Mouse (Mus musculus) myocyte (in vitro differentiated cells): ENCODE measurements at regions not wholly inside any gene's neighbourhood (a gene's known extent, or its start where the extent isn't known, plus 50 kb on each side); places are given as distances from the start of the nearest gene placed in this dataset.

Experiments used
- H3K27me3 ChIP-seq: one replicate; pipeline ENCODE4 v1.6.1; 2011; ENCODE audit not compliant: control insufficient read depth, insufficient read depth, insufficient read length
- H3K36me3 ChIP-seq: one replicate; pipeline ENCODE4 v1.6.1; 2011; ENCODE audit not compliant: control insufficient read depth, insufficient read depth
- H3K4me2 ChIP-seq: one replicate; pipeline ENCODE4 v1.6.1; 2011; ENCODE audit warnings: low read depth, control low read depth
- H3K4me3 ChIP-seq: one replicate; pipeline ENCODE4 v1.5.1; 2011; ENCODE audit warnings: mild to moderate bottlenecking, control low read depth, moderate library complexity
- H3K79me2 ChIP-seq: one replicate; pipeline ENCODE4 v1.6.1; 2011; ENCODE audit not compliant: control insufficient read depth, insufficient read depth
- H3ac ChIP-seq: one replicate; pipeline ENCODE4 v1.6.1; 2011; ENCODE audit not compliant: control insufficient read depth, insufficient read length
- CEBPB ChIP-seq: IDR thresholded peaks from 2 replicates; pipeline ENCODE4 v1.6.1; 2011; ENCODE audit warnings: mild to moderate bottlenecking, moderate library complexity; ENCODE audit not compliant: poor library complexity, insufficient read depth, severe bottlenecking
- E2F4 ChIP-seq: IDR thresholded peaks from one replicate; pipeline ENCODE4 v1.6.1; 2011; ENCODE audit warnings: mild to moderate bottlenecking, control low read depth, moderate library complexity; ENCODE audit not compliant: insufficient read depth
- MAX ChIP-seq: IDR thresholded peaks from one replicate; pipeline ENCODE4 v1.6.1; 2011; ENCODE audit warnings: low read depth, mild to moderate bottlenecking, control low read depth
- MYOD1 ChIP-seq, 3 experiments: IDR thresholded peaks; one replicate each; pipeline ENCODE4 v1.6.1; 2011; ENCODE audit warnings: control low read depth in 2 of 3, low read depth in 2 of 3, mild to moderate bottlenecking in 2 of 3, moderate library complexity in 1 of 3; ENCODE audit not compliant: insufficient read length in 2 of 3, control insufficient read depth in 1 of 3
- MYOG ChIP-seq, 3 experiments: IDR thresholded peaks; one replicate each; pipeline ENCODE4 v1.6.1; 2011; ENCODE audit warnings: control low read depth in 2 of 3, low read depth in 2 of 3, mild to moderate bottlenecking in 2 of 3; ENCODE audit not compliant: insufficient read length in 2 of 3, control insufficient read depth in 1 of 3, insufficient read depth in 1 of 3
- POLR2A ChIP-seq: IDR thresholded peaks from one replicate; pipeline ENCODE4 v1.6.1; 2011; ENCODE audit warnings: low read depth, mild to moderate bottlenecking, control low read depth, moderate library complexity; ENCODE audit not compliant: insufficient read length
- POLR2AphosphoS2 ChIP-seq: IDR thresholded peaks from one replicate; pipeline ENCODE4 v1.6.1; 2011; ENCODE audit warnings: low read depth, control low read depth; ENCODE audit not compliant: insufficient read length
- REST ChIP-seq: IDR thresholded peaks from one replicate; pipeline ENCODE4 v1.6.1; 2011; ENCODE audit warnings: mild to moderate bottlenecking, control low read depth, moderate library complexity; ENCODE audit not compliant: insufficient read depth, insufficient read length
- SRF ChIP-seq: IDR thresholded peaks from one replicate; pipeline ENCODE4 v1.6.1; 2011; ENCODE audit warnings: low read depth; ENCODE audit not compliant: control insufficient read depth, insufficient read length
- TCF12 ChIP-seq: IDR thresholded peaks from one replicate; pipeline ENCODE4 v1.6.1; 2011; ENCODE audit warnings: mild to moderate bottlenecking, control low read depth; ENCODE audit not compliant: poor library complexity, insufficient read depth, severe bottlenecking
- TCF3 ChIP-seq: IDR thresholded peaks from one replicate; pipeline ENCODE4 v1.6.1; 2011; ENCODE audit warnings: low read depth, control low read depth; ENCODE audit not compliant: insufficient read length
- USF1 ChIP-seq: IDR thresholded peaks from one replicate; pipeline ENCODE4 v1.6.1; 2011; ENCODE audit warnings: low read depth, mild to moderate bottlenecking, control low read depth, moderate library complexity

DNA sequence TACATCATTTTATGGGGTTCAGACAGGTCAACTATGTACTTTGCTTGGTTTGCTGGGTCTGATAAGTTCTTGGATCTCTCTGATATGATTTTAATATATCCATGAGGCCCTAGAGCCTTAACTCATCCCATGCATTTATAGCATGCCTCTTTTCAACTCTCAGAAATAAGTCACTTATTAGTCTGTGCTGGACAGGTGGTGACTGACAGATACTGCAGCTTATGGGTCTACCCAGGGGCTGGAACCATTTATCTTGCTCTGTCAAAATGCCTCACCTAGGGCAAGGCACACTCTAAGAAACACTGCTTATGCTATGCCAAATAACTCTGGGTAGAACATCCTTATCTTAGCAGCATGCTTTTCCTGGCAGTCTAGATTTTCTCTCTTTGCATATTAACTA is 225.6 kb downstream of the Mbnl1 start:
- no peaks in the 10 kb centered on the region for H3K27me3 ChIP-seq
- H3ac ChIP-seq: no peak overlapping the region
- TF ChIP-seq E2F4: no peak

DNA sequence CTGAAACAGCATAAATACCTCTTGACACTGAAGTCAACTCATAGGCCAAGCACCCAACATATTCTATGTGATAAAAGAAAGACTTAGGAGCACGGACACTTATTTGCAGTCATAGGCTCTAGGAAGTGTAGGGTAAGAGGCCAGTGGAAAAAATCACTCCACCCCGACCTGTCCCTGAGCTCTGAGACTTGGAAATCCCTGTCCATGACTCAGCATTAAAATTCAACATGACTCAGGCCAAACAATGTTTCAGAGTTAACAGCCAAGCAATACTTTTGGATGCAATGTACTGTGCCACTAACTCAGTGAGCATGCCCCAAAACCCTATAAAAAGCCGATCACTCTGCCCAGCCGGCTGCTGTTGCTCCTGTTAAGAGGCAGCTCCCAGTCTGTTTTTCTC is 234.5 kb downstream of the Mbnl1 start:
- Histone ChIP-seq H3K4me2 (no peak overlapping the region), H3K36me3 (no peaks in the 10 kb centered on the region), H3K27me3 (no peaks in the 10 kb centered on the region), H3K79me2 (no peaks in the 10 kb centered on the region), H3K4me3 (no peak overlapping the region), H3ac (no peak overlapping the region)
- TF ChIP-seq E2F4 (no peak), REST (no peak), SRF (no peak), CEBPB (no peak), USF1 (no peak), POLR2AphosphoS2 (no peak), TCF3 (no peak)

More for the DNA sequence above, 225.6 kb downstream of the Mbnl1 start:
- Histone ChIP-seq H3K36me3 (no peaks in the 10 kb centered on the region), H3K4me2 (no peak overlapping the region), H3K4me3 (no peak overlapping the region), H3K79me2 (no peaks in the 10 kb centered on the region)

DNA sequence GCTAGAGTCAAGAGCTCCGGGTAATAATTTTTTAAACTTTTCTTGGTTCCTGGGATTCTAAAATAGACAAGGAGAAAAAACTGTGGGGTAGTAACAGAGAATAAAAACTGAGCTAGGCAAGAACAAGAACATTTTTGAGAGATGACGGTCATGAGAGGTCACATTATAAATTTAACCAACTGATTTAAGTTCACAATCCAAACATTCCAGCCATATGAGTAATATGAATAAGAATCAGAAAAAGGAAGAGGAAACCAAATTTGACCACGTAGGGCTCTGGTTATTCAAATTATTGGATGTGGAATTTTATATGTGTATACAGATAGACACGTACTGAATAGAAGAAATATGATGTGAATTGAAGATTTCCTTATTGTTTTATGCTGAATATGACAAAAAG is 240.3 kb downstream of the Mbnl1 start:
- no peak overlapping the region for H3ac ChIP-seq
- no peak overlapping the region for H3K4me3 ChIP-seq
- no peak overlapping the region for H3K4me2 ChIP-seq
- H3K27me3 ChIP-seq: no peaks in the 10 kb centered on the region
- no peak for TF ChIP-seq TCF12
- no peak for TF ChIP-seq MYOD1 (IDR thresholded peaks at IDR 0.05; ENCODE audit: control insufficient read depth in 1 of 3, insufficient read length in 2 of 3, low read depth in 2 of 3)
- TF ChIP-seq MAX: no peak
- TF ChIP-seq REST: no peak
- no peak for TF ChIP-seq TCF3
- no peak for TF ChIP-seq USF1
- no peak for TF ChIP-seq POLR2AphosphoS2
- TF ChIP-seq E2F4: no peak
- no peak for TF ChIP-seq CEBPB
- TF ChIP-seq SRF: no peak
- TF ChIP-seq MYOG (IDR thresholded peaks at IDR 0.05; ENCODE audit: control insufficient read depth in 1 of 3, insufficient read depth in 1 of 3, insufficient read length in 2 of 3, low read depth in 2 of 3): no peak
- no peak for TF ChIP-seq POLR2A
- no peaks in the 10 kb centered on the region for H3K79me2 ChIP-seq
- no peaks in the 10 kb centered on the region for H3K36me3 ChIP-seq

GRCm38 (mm10) chr3:60720322-60720721 is 247.7 kb downstream of the Mbnl1 start:
- H3ac ChIP-seq: no peak overlapping the region
- no peaks in the 10 kb centered on the region for H3K36me3 ChIP-seq
- TF ChIP-seq MYOD1 (IDR thresholded peaks at IDR 0.05; ENCODE audit: control insufficient read depth in 1 of 3, insufficient read length in 2 of 3, low read depth in 2 of 3) (no peak), USF1 (no peak), POLR2A (no peak), CEBPB (no peak), POLR2AphosphoS2 (no peak), MYOG (IDR thresholded peaks at IDR 0.05; ENCODE audit: control insufficient read depth in 1 of 3, insufficient read depth in 1 of 3, insufficient read length in 2 of 3, low read depth in 2 of 3) (no peak), SRF (no peak), TCF12 (no peak)

DNA sequence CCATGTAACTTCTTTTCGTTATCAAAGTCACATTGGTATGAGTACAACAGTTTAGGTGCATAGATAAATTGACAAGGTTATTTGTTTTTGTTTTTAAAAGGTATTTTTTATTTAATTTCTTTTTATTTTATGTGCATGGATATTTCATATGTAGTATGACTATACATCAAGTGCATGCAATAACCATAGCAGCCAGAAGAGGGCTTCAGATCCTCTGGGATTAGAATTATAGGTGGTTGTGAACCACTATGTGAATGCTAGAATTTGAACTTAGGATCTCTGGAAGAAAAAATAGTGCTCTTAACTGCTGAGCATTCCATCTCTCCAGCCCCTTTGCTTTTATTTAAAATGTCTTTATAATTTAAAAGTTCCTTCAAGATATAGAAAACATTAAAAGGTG is 258.7 kb downstream of the Mbnl1 start:
- Histone ChIP-seq H3K4me3 (no peak overlapping the region), H3K27me3 (no peaks in the 10 kb centered on the region), H3K36me3 (no peaks in the 10 kb centered on the region), H3ac (no peak overlapping the region), H3K79me2 (no peaks in the 10 kb centered on the region), H3K4me2 (no peak overlapping the region)
- TF ChIP-seq MYOG (IDR thresholded peaks at IDR 0.05; ENCODE audit: control insufficient read depth in 1 of 3, insufficient read depth in 1 of 3, insufficient read length in 2 of 3, low read depth in 2 of 3) (no peak), TCF12 (no peak), MYOD1 (IDR thresholded peaks at IDR 0.05; ENCODE audit: control insufficient read depth in 1 of 3, insufficient read length in 2 of 3, low read depth in 2 of 3) (no peak), MAX (no peak), POLR2A (no peak), E2F4 (no peak), CEBPB (no peak), TCF3 (no peak), USF1 (no peak), REST (no peak)

More at GRCm38 (mm10) chr3:60720322-60720721, 247.7 kb downstream of the Mbnl1 start:
- Histone ChIP-seq H3K4me3 (no peak overlapping the region), H3K4me2 (peak overlapping the region; percentile 26), H3K27me3 (no peaks in the 10 kb centered on the region), H3K79me2 (no peaks in the 10 kb centered on the region)
